Mouse (Mus musculus): ENCODE measurements around the gene Fgf7.

The Fgf7 gene

GRCm38 (mm10) chr2:126034379-126035005 lies at the start of gene Fgf7:
Gene Fgf7 (plus strand): TSS chr2:126034658.
- peak; percentile 43 to 50 for DNase-seq (ENCODE audit: low spot score in 2 of 2)

GRCm38 (mm10) chr2:126002291-126002690 lies 32.2 kb upstream of the Fgf7 start:
- no peak for DNase-seq (ENCODE audit: low spot score in 2 of 2)

- peak; percentile 49 to 71 for DNase-seq (ENCODE audit: low spot score in 2 of 2)
These were observed 28.4 kb upstream of the Fgf7 start for GRCm38 (mm10) chr2:126006088-126006487.

- DNase-seq (ENCODE audit: low spot score in 2 of 2) = no peak
These were observed 27.7 kb upstream of the Fgf7 start for GRCm38 (mm10) chr2:126006742-126007141.

GRCm38 (mm10) chr2:126014989-126015710 lies 19.3 kb upstream of the Fgf7 start:
- DNase-seq (ENCODE audit: low spot score in 2 of 2) = no peak

GRCm38 (mm10) chr2:126015763-126016473 lies 18.5 kb upstream of the Fgf7 start:
- no peak for DNase-seq (ENCODE audit: low spot score in 2 of 2)

- no peak for DNase-seq (ENCODE audit: low spot score in 2 of 2)
These were observed 3.1 kb upstream of the Fgf7 start for GRCm38 (mm10) chr2:126031186-126031900.

- DNase-seq (ENCODE audit: low spot score in 2 of 2) = peak; percentile 35 to 36
These were observed 1.1 kb upstream of the Fgf7 start for GRCm38 (mm10) chr2:126033114-126033972.

- DNase-seq (ENCODE audit: low spot score in 2 of 2) = no peak
These were observed 734 bp downstream of the Fgf7 start for GRCm38 (mm10) chr2:126035013-126035770.

- no peak for DNase-seq (ENCODE audit: low spot score in 2 of 2)
These were observed 1.7 kb downstream of the Fgf7 start for GRCm38 (mm10) chr2:126036121-126036520.

GRCm38 (mm10) chr2:126038221-126039000 lies 4.0 kb downstream of the Fgf7 start:
- no peak for DNase-seq (ENCODE audit: low spot score in 2 of 2)

- DNase-seq (ENCODE audit: low spot score in 2 of 2) = no peak
These were observed 5.0 kb downstream of the Fgf7 start for GRCm38 (mm10) chr2:126039414-126039891.

GRCm38 (mm10) chr2:126040651-126041050 lies 6.2 kb downstream of the Fgf7 start:
- no peak for DNase-seq (ENCODE audit: low spot score in 2 of 2)

GRCm38 (mm10) chr2:126041237-126041636 lies 6.8 kb downstream of the Fgf7 start:
- DNase-seq (ENCODE audit: low spot score in 2 of 2) = no peak

- DNase-seq (ENCODE audit: low spot score in 2 of 2) = no peak
These were observed 8.2 kb downstream of the Fgf7 start for GRCm38 (mm10) chr2:126042674-126043073.

GRCm38 (mm10) chr2:126045621-126046020 lies 11.2 kb downstream of the Fgf7 start:
- no peak for DNase-seq (ENCODE audit: low spot score in 2 of 2)

- DNase-seq (ENCODE audit: low spot score in 2 of 2) = no peak
These were observed 18.5 kb downstream of the Fgf7 start for GRCm38 (mm10) chr2:126052749-126053557.

GRCm38 (mm10) chr2:126053657-126054056 lies 19.2 kb downstream of the Fgf7 start:
- DNase-seq (ENCODE audit: low spot score in 2 of 2) = no peak

- no peak for DNase-seq (ENCODE audit: low spot score in 2 of 2)
These were observed 26.1 kb downstream of the Fgf7 start for GRCm38 (mm10) chr2:126060595-126060994.

Data from right cerebral cortex, postnatal 10 days (tissue).